ENCODE assay signal across 27 mouse cellular contexts in genomic region chr16:76344761-76345368, GRCm38 (mm10). TPM values are rescaled to one million over a fixed set of nuclear protein-coding genes. Genes with fewer than 3 reads are reported as not detected.
A peak's percentile ranks its signal among the peaks of the same experiment; 100 is the strongest.
DNase-seq lines count a peak whose midpoint lies in the region; ATAC-seq lines count a peak whose summit lies in the region.
"Had no signal": no experiment of that assay in that cellular context is flagged by ENCODE, and none has a peak within 500 bp of the region (broad histone marks: within the 10 kb centered on the region; RNA-seq: fewer than 3 reads in every experiment).

No protein-coding gene starts in this region.

- WGBS in kidney, embryonic 16.5 days = 86% methylated on average over 3 of the region's 3 CpGs
- 86% methylated on average over 3 of the region's 3 CpGs for WGBS in kidney, embryonic 14.5 days
- 84% methylated on average over 3 of the region's 3 CpGs for WGBS in liver, embryonic 13.5 days (ENCODE audit: insufficient replicate concordance)
- WGBS in liver, embryonic 11.5 days = 80% methylated on average over 3 of the region's 3 CpGs

- no peak overlapping the region for H3K4me3 ChIP-seq in kidney, embryonic 16.5 days (ENCODE audit: low read length)
- no peak overlapping the region for H3K4me3 ChIP-seq in kidney, embryonic 14.5 days (ENCODE audit: low read length)
- H3K4me3 ChIP-seq in liver, embryonic 13.5 days (replicated peaks) = no peak overlapping the region
- H3K4me3 ChIP-seq in liver, embryonic 11.5 days (ENCODE audit: low read depth, low read length) = no peak overlapping the region
- H3K4me3 ChIP-seq: embryonic facial prominence, embryonic 13.5 days; erythroblast, embryonic 14.5 days; forebrain, embryonic 12.5 days; forebrain, embryonic 15.5 days; gastrocnemius, adult 2 months; heart, embryonic 12.5 days; heart, embryonic 15.5 days had no signal

- no peak overlapping the region for H3K27ac ChIP-seq in kidney, embryonic 16.5 days (ENCODE audit: low read length)
- no peak overlapping the region for H3K27ac ChIP-seq in kidney, embryonic 14.5 days (ENCODE audit: low read depth, low read length)
- H3K27ac ChIP-seq in liver, embryonic 13.5 days = peak overlapping the region; percentile 37; the same call in 1 of the 2 replicates
- H3K27ac ChIP-seq in liver, embryonic 11.5 days (ENCODE audit: low read depth, low read length) = no peak overlapping the region
- H3K27ac ChIP-seq: embryonic facial prominence, embryonic 13.5 days; forebrain, embryonic 12.5 days; forebrain, embryonic 15.5 days; gastrocnemius, adult 2 months; heart, embryonic 15.5 days; hindbrain, embryonic 14.5 days; hindbrain, postnatal 0 days had no signal

- 0 out of 2 replicates have a peak, but pooled peaks have one; percentile 19 for ATAC-seq in frontal cortex, adult (ENCODE audit: low TSS enrichment)
- ATAC-seq in kidney, embryonic 16.5 days (ENCODE audit: low FRiP score, low TSS enrichment) = peak; percentile 37; the same call in 1 of the 2 replicates
- ATAC-seq in kidney, embryonic 14.5 days (ENCODE audit: low FRiP score, low TSS enrichment) = no peak
- no peak for ATAC-seq in liver, embryonic 13.5 days (ENCODE audit: low read depth)
- ATAC-seq in liver, embryonic 11.5 days (replicated peaks; ENCODE audit: low FRiP score) = no peak
- ATAC-seq: forebrain, embryonic 15.5 days; hindbrain, postnatal 0 days; inflammation-experienced regulatory T-cells, adult 6 months had no signal

- H3K4me1 ChIP-seq in kidney, embryonic 16.5 days (ENCODE audit: insufficient read depth, low read length) = 0 out of 2 replicates have a peak, but pooled peaks cover 5% of the 10 kb centered on the region
- 0 out of 2 replicates have a peak, but pooled peaks cover 1% of the 10 kb centered on the region for H3K4me1 ChIP-seq in kidney, embryonic 14.5 days (ENCODE audit: control insufficient read depth, insufficient read depth, low read length)
- peaks cover 78% of the 10 kb centered on the region for H3K4me1 ChIP-seq in liver, embryonic 13.5 days (replicated peaks)
- peaks cover 46% of the 10 kb centered on the region for H3K4me1 ChIP-seq in liver, embryonic 11.5 days (replicated peaks; ENCODE audit: control insufficient read depth, insufficient read depth, low read length)
- H3K4me1 ChIP-seq: embryonic facial prominence, embryonic 13.5 days; forebrain, embryonic 15.5 days had no signal

- H3K9me3 ChIP-seq in kidney, embryonic 16.5 days (ENCODE audit: low read length) = no peaks in the 10 kb centered on the region
- peaks cover 4% of the 10 kb centered on the region; the same call in 1 of the 2 replicates for H3K9me3 ChIP-seq in kidney, embryonic 14.5 days (ENCODE audit: control insufficient read depth, low read length)
- H3K9me3 ChIP-seq in liver, embryonic 13.5 days (replicated peaks) = no peaks in the 10 kb centered on the region
- no peaks in the 10 kb centered on the region; the same call in 1 of the 2 replicates for H3K9me3 ChIP-seq in liver, embryonic 11.5 days (ENCODE audit: control insufficient read depth, low read length)
- H3K9me3 ChIP-seq: embryonic facial prominence, embryonic 13.5 days; forebrain, embryonic 15.5 days had no signal

- H3K9ac ChIP-seq in kidney, embryonic 16.5 days (replicated peaks; ENCODE audit: low read length) = no peak overlapping the region
- H3K9ac ChIP-seq in kidney, embryonic 14.5 days (ENCODE audit: low read depth, low read length) = no peak overlapping the region
- no peak overlapping the region for H3K9ac ChIP-seq in liver, embryonic 13.5 days
- no peak overlapping the region for H3K9ac ChIP-seq in liver, embryonic 11.5 days (ENCODE audit: low read depth, low read length)
- H3K9ac ChIP-seq: embryonic facial prominence, embryonic 13.5 days; forebrain, embryonic 12.5 days; forebrain, embryonic 15.5 days; heart, embryonic 12.5 days; heart, embryonic 15.5 days; hindbrain, embryonic 14.5 days had no signal

- no peaks in the 10 kb centered on the region for H3K27me3 ChIP-seq in kidney, embryonic 16.5 days (ENCODE audit: insufficient read depth, low read length)
- no peaks in the 10 kb centered on the region for H3K27me3 ChIP-seq in kidney, embryonic 14.5 days (ENCODE audit: control insufficient read depth, insufficient read depth, low read length)
- no peaks in the 10 kb centered on the region for H3K27me3 ChIP-seq in liver, embryonic 13.5 days
- no peaks in the 10 kb centered on the region for H3K27me3 ChIP-seq in liver, embryonic 11.5 days (replicated peaks; ENCODE audit: control insufficient read depth, insufficient read depth, low read length)
- H3K27me3 ChIP-seq: embryonic facial prominence, embryonic 13.5 days; forebrain, embryonic 12.5 days; forebrain, embryonic 15.5 days; heart, embryonic 12.5 days; heart, embryonic 15.5 days had no signal

- DNase-seq in frontal cortex, postnatal 25 days (ENCODE audit: low spot score in 2 of 2) = no peak
- no peak for DNase-seq in liver, embryonic 13.5 days
- DNase-seq in liver, embryonic 11.5 days (ENCODE audit: low spot score) = no peak
- no peak for DNase-seq in layer of hippocampus, postnatal 25 days (ENCODE audit: extremely low spot score in 1 of 2, low spot score in 1 of 2)
- no peak for DNase-seq in spleen, postnatal 10 days (ENCODE audit: low spot score in 2 of 2)
- DNase-seq: adrenal gland, postnatal 14 days; cerebellum, adult 11 months; cerebellum, adult 2 months; cerebellum, adult 9-11 months; cerebellum, postnatal 25 days; gastrocnemius, adult 2 months; gastrocnemius, postnatal 14 days; heart, adult 18-20 months; heart, postnatal 10 days; heart, postnatal 4 days had no signal

- no peak overlapping the region for H3K4me2 ChIP-seq in kidney, embryonic 16.5 days (replicated peaks; ENCODE audit: low read depth, low read length)
- H3K4me2 ChIP-seq in kidney, embryonic 14.5 days (replicated peaks; ENCODE audit: low read depth, low read length) = no peak overlapping the region
- no peak overlapping the region for H3K4me2 ChIP-seq in liver, embryonic 13.5 days
- no peak overlapping the region for H3K4me2 ChIP-seq in liver, embryonic 11.5 days
- H3K4me2 ChIP-seq: embryonic facial prominence, embryonic 13.5 days; forebrain, embryonic 12.5 days; forebrain, embryonic 15.5 days; heart, embryonic 12.5 days; heart, embryonic 15.5 days; hindbrain, embryonic 14.5 days had no signal

- peaks cover 33% of the 10 kb centered on the region for H3K36me3 ChIP-seq in kidney, embryonic 16.5 days (ENCODE audit: insufficient read depth, low read length)
- peaks cover 7% of the 10 kb centered on the region; the same call in 1 of the 2 replicates for H3K36me3 ChIP-seq in kidney, embryonic 14.5 days (ENCODE audit: control insufficient read depth, insufficient read depth, low read length)
- H3K36me3 ChIP-seq in liver, embryonic 13.5 days = peaks cover 80% of the 10 kb centered on the region
- H3K36me3 ChIP-seq in liver, embryonic 11.5 days (ENCODE audit: control insufficient read depth, insufficient read depth, low read length) = peaks cover 20% of the 10 kb centered on the region
- H3K36me3 ChIP-seq: forebrain, embryonic 15.5 days had no signal

RNA-seq across cellular contexts. Expression of gene Nrip1, which starts 28.8 kb away (rescaled TPM):
- 49.3 and 57.6 TPM in 2 replicates for polyA plus RNA-seq in kidney, embryonic 16.5 days (2015; fragmentation: Nextera tagmentation; extraction: Ambion mirVana)
- 36.9 and 56.8 TPM in 2 replicates for polyA plus RNA-seq in kidney, embryonic 14.5 days (2014; fragmentation: Nextera tagmentation; extraction: Ambion mirVana)
- 20.2 and 20.4 TPM in 2 replicates for polyA plus RNA-seq in liver, embryonic 13.5 days (2015; fragmentation: Nextera tagmentation; extraction: Ambion mirVana)
- polyA plus RNA-seq in liver, embryonic 11.5 days (2014; fragmentation: Nextera tagmentation; extraction: Ambion mirVana) = 35.0 and 37.3 TPM in 2 replicates
- total RNA-seq in layer of hippocampus, postnatal 25 days (2021) = 10 to 100 TPM; 61.2 to 63.5 TPM

Comparison
In these comparisons a context has a peak if more than half of its experiments do, and no peak if none do; other contexts are left out.
1. ATAC-seq: peak in frontal cortex, adult (single experiment) and kidney, embryonic 16.5 days (single experiment); none in kidney, embryonic 14.5 days (single experiment), liver, embryonic 13.5 days (single experiment) and liver, embryonic 11.5 days (single experiment).